Mouse (Mus musculus) limb, embryonic 14.5 days (tissue): ENCODE measurements around the gene Mast1. TPM values are rescaled to one million over a fixed set of nuclear protein-coding genes. Genes with fewer than 3 reads are reported as not detected.

ENCODE experiments used
- ATAC-seq: fragments of 200-750 bp; cut with Nextera tagmentation; 2 replicates; pipeline ENCODE4 v1.8.0; 2017; ENCODE audit warnings: low read depth, moderate number of reproducible peaks, moderate TSS enrichment; ENCODE audit not compliant: low FRiP score
- DNase-seq: peaks from one replicate; pipeline ENCODE4 v3.0.0-alpha.2; 2015; ENCODE audit warnings: low spot score
- H3K27ac ChIP-seq: fragments of 300-500 bp; sonication (generic); replicated peaks from 2 replicates; pipeline ENCODE4 v1.5.1; 2014; ENCODE audit warnings: low read depth, mild to moderate bottlenecking, low read length, moderate library complexity, mixed read lengths
- H3K27me3 ChIP-seq: fragments of 300-500 bp; sonication (generic); 2 replicates; pipeline ENCODE4 v1.6.1; 2014; ENCODE audit warnings: low read length, mixed read lengths; ENCODE audit not compliant: control insufficient read depth, insufficient read depth
- H3K36me3 ChIP-seq: fragments of 300-500 bp; sonication (generic); 2 replicates; pipeline ENCODE4 v1.6.1; 2014; ENCODE audit warnings: mild to moderate bottlenecking, low read length, moderate library complexity, mixed read lengths; ENCODE audit not compliant: control insufficient read depth, insufficient read depth
- H3K4me1 ChIP-seq: fragments of 300-500 bp; sonication (generic); 2 replicates; pipeline ENCODE4 v1.6.1; 2014; ENCODE audit warnings: antibody characterized with exemption, low read length, mixed read lengths; ENCODE audit not compliant: control insufficient read depth, insufficient read depth
- H3K4me2 ChIP-seq: fragments of 300-500 bp; sonication (generic); replicated peaks from 2 replicates; pipeline ENCODE4 v1.6.1; 2014; ENCODE audit warnings: low read depth, mild to moderate bottlenecking, low read length, moderate library complexity; ENCODE audit not compliant: severe bottlenecking
- H3K4me3 ChIP-seq: fragments of 300-500 bp; sonication (generic); replicated peaks from 2 replicates; pipeline ENCODE4 v1.5.1; 2014; ENCODE audit warnings: low read length
- H3K9ac ChIP-seq: fragments of 300-500 bp; sonication (generic); 2 replicates; pipeline ENCODE4 v1.6.1; 2014; ENCODE audit warnings: mild to moderate bottlenecking, low read depth, low read length, moderate library complexity; ENCODE audit not compliant: severe bottlenecking
- H3K9me3 ChIP-seq: fragments of 300-500 bp; sonication (generic); 2 replicates; pipeline ENCODE4 v1.6.1; 2016; ENCODE audit warnings: low read length; ENCODE audit not compliant: control insufficient read depth
- POLR2A ChIP-seq: fragments of 200-500 bp; IDR thresholded peaks from 2 replicates; pipeline ENCODE4 v1.8.0; 2012; ENCODE audit warnings: inconsistent platforms, mild to moderate bottlenecking, moderate library complexity, borderline replicate concordance; ENCODE audit not compliant: insufficient read depth, insufficient read length; ENCODE audit errors: extremely low read depth
- WGBS: fragments of 180-500 bp; shearing (Covaris S2); extraction: QIAGEN DNeasy Blood & Tissue Kit; methylation state at CpG from one replicate; pipeline ENCODE4 v1.1.7; 2014; 5-methylcytosine and 5-hydroxymethylcytosine counted together
- polyA plus RNA-seq, 2 experiments: library from polyadenylated mRNA; depleted of rRNA in 1 of 2; stranded (reverse) in 1 of 2; unstranded in 1 of 2; fragments of >200 nt; fragmentation: Nextera tagmentation in 1 of 2; extraction: Ambion mirVana in 1 of 2; gene quantifications; 2 replicates each; pipeline versions ENCODE4 v1.2.1 to v1.2.3; 2012 to 2014

Mast1 gene
- polyA plus RNA-seq, 2 experiments = 0.15 to 0.50 TPM

- Histone ChIP-seq H3K27ac (no peak overlapping the region), H3K36me3 (no peaks in the 10 kb centered on the region), H3K4me1 (peaks cover 6% of the 10 kb centered on the region; the same call in 1 of the 2 replicates), H3K9ac (0 out of 2 replicates have a peak overlapping the region, but pooled peaks have one; percentile 21), H3K9me3 (no peaks in the 10 kb centered on the region), H3K4me3 (peak overlapping the region; percentile 38), H3K4me2 (peak overlapping the region; percentile 69), H3K27me3 (peaks cover 51% of the 10 kb centered on the region)
- under 1% methylated on average over 38 of the region's 67 CpGs for WGBS
- ATAC-seq (no peak), DNase-seq (no peak)
- TF ChIP-seq POLR2A = no peak
Observed at GRCm38 (mm10) chr8:84945633-84946527, 8.7 kb upstream of the Mast1 start.

GRCm38 (mm10) chr8:84945235-84945632 is 8.1 kb upstream of the Mast1 start:
- ATAC-seq (no peak), DNase-seq (no peak)
- no peak for TF ChIP-seq POLR2A
- H3K27ac ChIP-seq = no peak overlapping the region
- H3K27me3 ChIP-seq = peaks cover 48% of the 10 kb centered on the region
- H3K9me3 ChIP-seq = no peaks in the 10 kb centered on the region
- no peak overlapping the region; the same call in 1 of the 2 replicates for H3K4me3 ChIP-seq
- H3K36me3 ChIP-seq = no peaks in the 10 kb centered on the region
- H3K4me1 ChIP-seq = peaks cover 6% of the 10 kb centered on the region; the same call in 1 of the 2 replicates
- WGBS = 10% methylated on average over 11 of the region's 11 CpGs
- 0 out of 2 replicates have a peak overlapping the region, but pooled peaks have one; percentile 69 for H3K4me2 ChIP-seq
- no peak overlapping the region for H3K9ac ChIP-seq

- H3K4me2 ChIP-seq = no peak overlapping the region
- peaks cover 6% of the 10 kb centered on the region; the same call in 1 of the 2 replicates for H3K4me1 ChIP-seq
- peaks cover 44% of the 10 kb centered on the region for H3K27me3 ChIP-seq
- DNase-seq (peak; percentile 21), ATAC-seq (no peak)
- WGBS = 2% methylated on average over 26 of the region's 26 CpGs
- no peaks in the 10 kb centered on the region for H3K9me3 ChIP-seq
- H3K4me3 ChIP-seq = no peak overlapping the region
- no peak for TF ChIP-seq POLR2A
- H3K36me3 ChIP-seq = no peaks in the 10 kb centered on the region
- H3K27ac ChIP-seq = no peak overlapping the region
- H3K9ac ChIP-seq = no peak overlapping the region
Observed at GRCm38 (mm10) chr8:84944478-84945160, 7.5 kb upstream of the Mast1 start.

GRCm38 (mm10) chr8:84943699-84944098 is 6.5 kb upstream of the Mast1 start:
- no peaks in the 10 kb centered on the region for H3K36me3 ChIP-seq
- peaks cover 44% of the 10 kb centered on the region for H3K27me3 ChIP-seq
- no peak overlapping the region for H3K27ac ChIP-seq
- H3K4me2 ChIP-seq = no peak overlapping the region
- H3K9me3 ChIP-seq = no peaks in the 10 kb centered on the region
- ATAC-seq (no peak), DNase-seq (no peak)
- no peak overlapping the region for H3K4me3 ChIP-seq
- 22% methylated on average over 4 of the region's 4 CpGs for WGBS
- H3K9ac ChIP-seq = no peak overlapping the region
- TF ChIP-seq POLR2A = no peak
- H3K4me1 ChIP-seq = peaks cover 6% of the 10 kb centered on the region; the same call in 1 of the 2 replicates

GRCm38 (mm10) chr8:84937620-84938485 is 694 bp upstream of the Mast1 start:
- H3K4me3 ChIP-seq = peak overlapping the region; percentile 40
- TF ChIP-seq POLR2A = no peak
- WGBS = 64% methylated on average over 13 of the region's 13 CpGs
- no peak overlapping the region for H3K27ac ChIP-seq
- H3K27me3 ChIP-seq = peaks cover 49% of the 10 kb centered on the region
- no peaks in the 10 kb centered on the region for H3K9me3 ChIP-seq
- H3K9ac ChIP-seq = no peak overlapping the region
- H3K36me3 ChIP-seq = no peaks in the 10 kb centered on the region
- ATAC-seq (no peak), DNase-seq (no peak)
- peaks cover 6% of the 10 kb centered on the region for H3K4me1 ChIP-seq
- peak overlapping the region; percentile 68; the same call in 1 of the 2 replicates for H3K4me2 ChIP-seq
